19 mouse cellular contexts compared by ENCODE assay signal in the genomic region with DNA sequence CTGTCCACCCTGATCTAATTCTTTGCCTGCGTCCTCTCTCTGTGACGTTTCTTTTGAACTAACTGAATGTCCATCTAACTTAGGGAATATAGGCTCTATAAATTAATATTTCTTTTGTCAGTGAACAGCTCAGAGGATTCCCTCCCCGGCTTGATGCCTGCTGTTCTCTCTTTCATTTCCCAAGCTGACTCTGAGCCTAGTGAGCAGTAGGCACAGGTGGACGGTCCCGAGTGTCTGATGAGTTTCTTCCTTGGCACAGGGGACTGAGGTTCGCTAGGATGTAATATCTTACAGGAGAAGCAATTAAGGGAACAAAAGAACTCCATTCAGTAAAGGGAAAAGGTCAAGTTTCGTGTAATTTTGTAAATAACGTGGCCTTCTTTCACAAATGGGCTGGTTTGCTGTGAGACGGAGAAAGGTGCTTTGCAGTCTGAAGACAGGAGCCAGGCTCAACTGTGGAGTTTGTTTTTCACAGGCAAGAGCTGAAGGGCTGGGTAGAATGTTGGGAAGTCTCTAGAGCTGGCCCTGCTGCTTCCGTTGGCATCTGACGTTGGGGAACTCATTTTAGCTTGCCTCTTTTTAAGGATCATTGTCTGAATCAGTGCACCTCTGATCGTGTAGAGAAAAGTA. TPM values are rescaled to one million over a fixed set of nuclear protein-coding genes. Genes with fewer than 3 reads are reported as not detected.
DNase-seq lines count a peak whose midpoint lies in the region; ATAC-seq and TF ChIP-seq lines count a peak whose summit lies in the region.
"Had no signal": no experiment of that assay in that cellular context is flagged by ENCODE, and none has a peak within 500 bp of the region (broad histone marks: within the 10 kb centered on the region; RNA-seq: fewer than 3 reads in every experiment).

No protein-coding gene starts in this region.

- no peaks in the 10 kb centered on the region for H3K9me3 ChIP-seq in hindbrain, embryonic 12.5 days (replicated peaks)
- no peaks in the 10 kb centered on the region for H3K9me3 ChIP-seq in hindbrain, embryonic 11.5 days (ENCODE audit: control insufficient read depth, low read length)
- H3K9me3 ChIP-seq in hindbrain, postnatal 0 days (ENCODE audit: low read length): no peaks in the 10 kb centered on the region
- H3K9me3 ChIP-seq: limb, embryonic 13.5 days had no signal

- H3K4me1 ChIP-seq in hindbrain, embryonic 12.5 days: peaks cover 21% of the 10 kb centered on the region
- H3K4me1 ChIP-seq in hindbrain, embryonic 11.5 days (replicated peaks; ENCODE audit: control insufficient read depth, insufficient read depth, low read length): 0 out of 2 replicates have a peak, but pooled peaks cover 2% of the 10 kb centered on the region
- peaks cover 5% of the 10 kb centered on the region; the same call in 1 of the 2 replicates for H3K4me1 ChIP-seq in hindbrain, postnatal 0 days (ENCODE audit: insufficient read depth, low read length)
- H3K4me1 ChIP-seq in kidney, adult 2 months (ENCODE audit: control insufficient read depth, insufficient read depth, low read length): no peaks in the 10 kb centered on the region

- no peak overlapping the region for H3K27ac ChIP-seq in hindbrain, embryonic 12.5 days
- H3K27ac ChIP-seq in hindbrain, embryonic 11.5 days (ENCODE audit: low read depth, low read length): no peak overlapping the region
- H3K27ac ChIP-seq in hindbrain, postnatal 0 days: peak overlapping the region; percentile 69
- no peak overlapping the region for H3K27ac ChIP-seq in kidney, adult 2 months (ENCODE audit: insufficient read depth, low read depth, low read length)
- H3K27ac ChIP-seq: limb, embryonic 13.5 days had no signal

- no peak for TF ChIP-seq CTCF in brain, embryonic 14.5 days (IDR thresholded peaks at IDR 0.05; ENCODE audit: borderline replicate concordance, extremely low read depth, insufficient read depth, insufficient read length)
- no peak for TF ChIP-seq CTCF in hindbrain, postnatal 0 days (IDR thresholded peaks at IDR 0.05; ENCODE audit: low read depth)
- no peak for TF ChIP-seq CTCF in kidney, adult 2 months (conservative IDR thresholded peaks at IDR 0.05; ENCODE audit: insufficient read depth, insufficient read length, low read depth, low read length)

- H3K36me3 ChIP-seq in hindbrain, embryonic 12.5 days: no peaks in the 10 kb centered on the region
- H3K36me3 ChIP-seq in hindbrain, embryonic 11.5 days (ENCODE audit: control insufficient read depth, insufficient read depth, low read length): no peaks in the 10 kb centered on the region
- H3K36me3 ChIP-seq in hindbrain, postnatal 0 days (ENCODE audit: insufficient read depth, low read length): no peaks in the 10 kb centered on the region
- H3K36me3 ChIP-seq in kidney, adult 2 months (ENCODE audit: control insufficient read depth, insufficient read depth, low read length): no peaks in the 10 kb centered on the region
- H3K36me3 ChIP-seq: limb, embryonic 13.5 days had no signal

- ATAC-seq in hindbrain, embryonic 12.5 days (ENCODE audit: low FRiP score): no peak
- no peak for ATAC-seq in hindbrain, embryonic 11.5 days (ENCODE audit: low FRiP score)
- no peak for ATAC-seq in hindbrain, postnatal 0 days
- ATAC-seq: intestine, postnatal 0 days; liver, postnatal 0 days had no signal

- WGBS in hindbrain, embryonic 12.5 days: 63% methylated on average over 12 of the region's 12 CpGs
- 75% methylated on average over 12 of the region's 12 CpGs for WGBS in hindbrain, embryonic 11.5 days
- WGBS in hindbrain, postnatal 0 days: 30% methylated on average over 12 of the region's 12 CpGs
- WGBS in kidney, adult 2 months: 74% methylated on average over 12 of the region's 12 CpGs

- TF ChIP-seq POLR2A in brain, embryonic 14.5 days (IDR thresholded peaks at IDR 0.05; ENCODE audit: borderline replicate concordance, extremely low read depth, insufficient read depth, insufficient read length, poor library complexity, severe bottlenecking): no peak
- no peak for TF ChIP-seq POLR2A in kidney, adult 2 months (IDR thresholded peaks at IDR 0.05; ENCODE audit: low read depth, low read length)

- no peak overlapping the region for H3K9ac ChIP-seq in hindbrain, embryonic 12.5 days
- H3K9ac ChIP-seq in hindbrain, embryonic 11.5 days (ENCODE audit: low read depth, low read length): no peak overlapping the region
- peak overlapping the region; percentile 18 for H3K9ac ChIP-seq in hindbrain, postnatal 0 days (replicated peaks; ENCODE audit: low read length)
- H3K9ac ChIP-seq: limb, embryonic 13.5 days; liver, postnatal 0 days had no signal

- H3K4me3 ChIP-seq in hindbrain, embryonic 12.5 days: no peak overlapping the region
- no peak overlapping the region for H3K4me3 ChIP-seq in hindbrain, embryonic 11.5 days (ENCODE audit: low read depth, low read length)
- peak overlapping the region; percentile 69 for H3K4me3 ChIP-seq in hindbrain, postnatal 0 days (ENCODE audit: low read length)
- H3K4me3 ChIP-seq in kidney, adult 2 months (ENCODE audit: insufficient read depth, low read depth, low read length): no peak overlapping the region
- H3K4me3 ChIP-seq: erythroblast, embryonic 14.5 days; limb, embryonic 13.5 days had no signal

- DNase-seq in hindbrain, embryonic 11.5 days (ENCODE audit: low spot score): no peak
- peak; percentile 52 for DNase-seq in brain, embryonic 14.5 days (ENCODE audit: low read depth)
- peak; percentile 38 to 42 for DNase-seq in cerebellum, postnatal 25 days
- peak; percentile 19 for DNase-seq in hindbrain, postnatal 0 days (ENCODE audit: low spot score)
- no peak for DNase-seq in adrenal gland, postnatal 14 days
- DNase-seq in c-Kit-positive CD71-positive TER-119-positive erythroid progenitor cells, embryonic 14.5 days (ENCODE audit: low spot score): no peak
- DNase-seq in kidney, adult 2 months: no peak
- DNase-seq: embryo, embryonic 11 days; kidney, postnatal 25 days; layer of hippocampus, postnatal 36 days; liver, postnatal 0 days; lung, postnatal 4 days; thymus, postnatal 36 days had no signal

- peak overlapping the region; percentile 24 for H3K4me2 ChIP-seq in hindbrain, embryonic 12.5 days (replicated peaks)
- no peak overlapping the region for H3K4me2 ChIP-seq in hindbrain, embryonic 11.5 days (replicated peaks; ENCODE audit: low read depth, low read length)
- peak overlapping the region; percentile 69 for H3K4me2 ChIP-seq in hindbrain, postnatal 0 days (ENCODE audit: low read depth, low read length)
- H3K4me2 ChIP-seq: limb, embryonic 13.5 days had no signal

- H3K27me3 ChIP-seq in hindbrain, embryonic 12.5 days: no peaks in the 10 kb centered on the region
- H3K27me3 ChIP-seq in hindbrain, embryonic 11.5 days (ENCODE audit: control insufficient read depth, insufficient read depth, low read length): no peaks in the 10 kb centered on the region
- no peaks in the 10 kb centered on the region for H3K27me3 ChIP-seq in hindbrain, postnatal 0 days (ENCODE audit: insufficient read depth, low read length)
- H3K27me3 ChIP-seq in kidney, adult 2 months (replicated peaks; ENCODE audit: control insufficient read depth, insufficient read depth, low read length): no peaks in the 10 kb centered on the region
- H3K27me3 ChIP-seq: limb, embryonic 13.5 days had no signal

RNA-seq across cellular contexts. Expression of gene Ncam2, which starts 4.0 kb away (rescaled TPM):
- 8.0 and 9.0 TPM in 2 replicates for polyA plus RNA-seq in hindbrain, embryonic 12.5 days (2016; fragmentation: Nextera tagmentation; extraction: Ambion mirVana)
- polyA plus RNA-seq in hindbrain, embryonic 11.5 days (2014; fragmentation: Nextera tagmentation; extraction: Ambion mirVana): 1.5 and 2.7 TPM in 2 replicates
- polyA plus RNA-seq in brain, embryonic 14.5 days (2012; rRNA removed): 5.7 and 11.5 TPM in 2 replicates
- total RNA-seq in hindbrain, postnatal 0 days (2014; rRNA removed): 54.0 and 54.6 TPM in 2 replicates
- 26.8 and 28.1 TPM in 2 replicates for polyA plus RNA-seq in hindbrain, postnatal 0 days (2015; fragmentation: Nextera tagmentation; extraction: Ambion mirVana)
- total RNA-seq in adrenal gland, postnatal 14 days (2021): 2.8 and 3.9 TPM in 2 replicates
- 0.16 and 0.31 TPM in 2 replicates for polyA plus RNA-seq in kidney, adult 2 months (2012; rRNA removed)
- total RNA-seq: MEL had no signal
- polyA plus RNA-seq: erythroblast, embryonic 14.5 days; liver, postnatal 0 days; small intestine, adult 2 months had no signal

Comparison
In these comparisons a context has a peak if more than half of its experiments do, and no peak if none do; other contexts are left out.
1. DNase-seq: peak in brain, embryonic 14.5 days (single experiment), cerebellum, postnatal 25 days (2 of 2) and hindbrain, postnatal 0 days (single experiment); none in hindbrain, embryonic 11.5 days (single experiment), adrenal gland, postnatal 14 days (single experiment), c-Kit-positive CD71-positive TER-119-positive erythroid progenitor cells, embryonic 14.5 days (single experiment) and kidney, adult 2 months (single experiment).